Mouse (Mus musculus): ENCODE data around the gene Fadd.

Fadd gene

GRCm38 (mm10) chr7:144582284-144582980 is at the start of gene Fadd:
Gene Fadd (minus strand): TSS chr7:144582463.
- peak; percentile 92 for DNase-seq

- no peak for DNase-seq
Measured at GRCm38 (mm10) chr7:144630622-144631021, 48.4 kb upstream of the Fadd start.

DNA sequence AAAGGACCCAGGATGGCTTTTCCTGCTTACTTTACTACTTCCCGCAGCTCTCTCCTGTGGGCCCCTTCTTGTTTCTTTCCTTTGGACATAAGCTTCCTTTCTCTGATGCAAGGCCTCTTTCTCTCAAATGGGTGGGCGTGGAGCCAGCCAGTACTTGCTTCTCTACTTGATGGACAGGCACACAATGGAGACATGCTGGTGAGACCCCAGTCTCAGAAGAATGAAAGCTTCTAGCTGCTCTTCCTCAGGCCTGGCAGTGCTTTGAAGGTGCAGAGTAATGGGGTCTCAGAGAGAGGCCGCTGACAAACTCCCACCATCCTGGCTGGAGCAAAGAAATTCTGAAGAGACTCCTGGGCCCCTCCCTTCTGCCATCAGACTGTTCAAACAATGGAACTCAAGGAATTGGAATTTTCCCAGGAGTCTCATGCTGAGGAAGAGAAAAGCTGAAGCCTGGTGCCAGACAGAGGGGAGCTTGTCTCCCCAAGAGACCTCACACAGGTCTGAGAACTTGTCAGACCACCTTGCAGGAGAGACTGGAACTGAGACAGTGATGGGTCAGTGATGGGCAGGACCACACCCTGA is 46.2 kb upstream of the Fadd start:
- no peak for DNase-seq

DNA sequence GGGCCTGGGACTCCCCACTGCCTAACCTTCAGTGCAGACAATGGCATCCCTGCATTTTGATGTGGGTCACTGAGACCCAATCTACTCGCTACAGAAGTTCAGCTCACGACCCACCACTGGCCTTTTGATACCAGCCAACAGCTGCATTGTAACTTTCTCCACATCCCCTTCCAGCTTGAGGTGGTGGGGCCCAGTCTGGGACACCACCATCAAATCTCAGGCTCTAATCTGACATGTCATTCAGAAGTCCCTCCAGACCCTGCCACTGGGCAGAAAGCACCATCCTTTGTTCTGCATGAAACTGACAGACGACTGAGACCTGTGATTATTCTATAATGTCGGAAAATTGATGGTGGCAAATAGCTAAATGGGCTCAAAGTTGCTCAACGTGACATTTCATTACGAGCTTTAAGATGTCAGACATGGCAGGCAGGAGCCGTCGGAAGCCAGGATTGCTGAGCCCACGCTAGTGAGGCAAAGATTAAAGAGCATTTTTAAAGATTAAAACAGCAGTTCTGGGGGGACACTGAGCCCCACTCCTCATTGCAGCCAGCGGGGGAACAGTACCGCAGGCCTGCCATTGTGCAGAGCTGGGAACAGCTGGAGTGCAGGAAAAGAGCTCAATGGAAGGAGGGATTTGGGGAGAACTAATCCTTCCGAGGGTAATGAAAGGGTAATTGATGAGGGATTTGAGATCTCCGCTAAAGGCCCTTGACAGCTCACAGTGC is 45.5 kb upstream of the Fadd start:
- DNase-seq: no peak

DNA sequence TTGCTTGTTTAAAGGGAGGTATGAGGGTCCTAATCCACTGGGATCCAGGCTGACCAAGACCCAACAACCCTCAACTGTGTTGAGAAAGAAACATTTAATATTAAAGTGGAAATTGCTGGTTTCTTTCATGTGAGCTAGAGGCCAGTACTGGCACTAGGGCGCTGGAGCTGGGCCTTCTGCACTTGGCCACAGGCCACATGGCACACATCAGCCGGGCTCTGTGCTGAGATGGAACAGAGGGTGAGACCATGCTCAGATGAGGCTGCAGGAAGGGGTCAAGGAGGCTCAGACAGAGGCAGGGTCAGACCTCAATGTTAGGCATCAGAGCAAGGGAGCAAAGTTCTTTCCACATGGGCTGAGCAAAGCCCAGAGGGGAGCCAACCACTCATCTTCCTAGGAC is 43.8 kb upstream of the Fadd start:
- DNase-seq: no peak

- DNase-seq: no peak
Measured at GRCm38 (mm10) chr7:144620721-144621681, 38.7 kb upstream of the Fadd start.

DNA sequence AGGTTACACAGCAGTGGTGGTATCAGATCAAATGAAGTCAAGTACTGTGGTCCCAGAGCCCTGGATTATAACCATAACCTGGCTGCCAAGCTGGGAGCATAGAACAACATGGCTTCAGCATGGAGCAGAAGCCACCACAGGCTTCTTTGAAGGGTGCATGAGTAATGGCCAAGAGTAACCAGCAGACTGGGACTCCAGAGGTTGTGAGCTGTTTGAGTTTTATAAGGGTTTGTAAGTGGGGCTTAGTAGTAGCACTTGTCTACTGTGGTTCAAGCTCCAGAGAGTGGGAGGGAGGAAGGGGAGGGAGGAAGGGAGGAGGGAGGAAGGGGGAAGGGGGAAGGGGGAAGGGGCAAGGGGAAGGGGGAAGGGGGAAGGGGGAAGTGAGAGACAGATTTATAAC is 38.1 kb upstream of the Fadd start:
- no peak for DNase-seq

GRCm38 (mm10) chr7:144615343-144615742 is 33.1 kb upstream of the Fadd start:
- DNase-seq: no peak

DNA sequence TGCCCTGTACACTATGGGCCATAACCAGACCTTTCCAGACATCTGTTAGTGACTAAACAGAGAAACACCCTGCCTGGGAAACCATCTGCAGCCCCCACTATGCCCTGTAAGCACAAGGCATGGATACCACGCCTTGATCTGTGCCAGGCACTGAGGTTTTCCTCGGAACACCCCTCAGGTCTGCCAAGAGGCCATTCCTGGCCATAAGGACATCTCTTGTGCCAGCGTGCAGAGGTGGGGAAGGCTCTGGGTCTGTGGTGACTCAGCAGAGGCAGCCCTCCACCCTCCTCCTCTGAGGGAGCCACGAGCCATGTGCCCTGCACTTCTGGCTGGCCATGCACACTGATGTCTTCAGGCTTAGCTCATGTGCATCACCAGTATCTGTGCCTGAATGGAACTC is 30.6 kb upstream of the Fadd start:
- DNase-seq: no peak

DNA sequence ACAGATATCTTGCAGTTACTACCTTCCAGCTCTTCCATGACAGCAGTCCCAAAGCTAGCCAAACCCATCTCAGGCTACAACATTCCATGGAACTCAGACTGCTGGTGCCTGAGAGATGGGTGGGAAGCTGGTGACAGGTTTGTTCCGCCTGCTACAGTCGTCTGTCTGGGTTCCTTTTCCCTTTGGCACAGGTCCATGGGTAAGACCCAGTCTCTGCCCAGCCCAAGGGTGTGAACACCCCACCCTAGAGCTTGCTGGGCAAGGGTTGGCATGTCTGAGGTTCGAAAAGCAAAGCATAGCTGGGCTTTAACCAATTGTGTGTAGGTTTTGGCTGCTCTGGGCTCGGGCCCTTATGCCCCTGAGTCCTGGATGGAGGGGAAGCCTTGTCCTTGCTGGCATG is 30.1 kb upstream of the Fadd start:
- no peak for DNase-seq

DNA sequence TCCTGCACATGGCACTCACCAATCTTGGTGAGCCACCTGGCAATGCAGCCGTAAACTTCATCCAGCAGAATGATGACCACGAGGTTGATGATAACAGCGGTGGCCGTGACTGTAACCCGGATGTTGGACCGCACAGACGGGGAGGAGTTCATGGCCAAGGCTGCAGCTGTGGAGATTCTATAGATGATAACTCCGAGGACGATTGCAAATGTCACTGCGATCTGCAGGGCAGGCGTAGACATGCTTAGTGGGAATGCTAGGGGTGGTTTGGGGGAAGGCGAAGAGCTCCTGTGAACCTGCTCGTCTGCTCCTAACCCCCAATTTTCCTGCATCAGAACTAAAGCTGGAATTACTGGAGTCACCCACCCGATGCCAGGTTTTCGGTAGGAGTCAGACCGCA is 29.3 kb upstream of the Fadd start:
- no peak for DNase-seq

DNA sequence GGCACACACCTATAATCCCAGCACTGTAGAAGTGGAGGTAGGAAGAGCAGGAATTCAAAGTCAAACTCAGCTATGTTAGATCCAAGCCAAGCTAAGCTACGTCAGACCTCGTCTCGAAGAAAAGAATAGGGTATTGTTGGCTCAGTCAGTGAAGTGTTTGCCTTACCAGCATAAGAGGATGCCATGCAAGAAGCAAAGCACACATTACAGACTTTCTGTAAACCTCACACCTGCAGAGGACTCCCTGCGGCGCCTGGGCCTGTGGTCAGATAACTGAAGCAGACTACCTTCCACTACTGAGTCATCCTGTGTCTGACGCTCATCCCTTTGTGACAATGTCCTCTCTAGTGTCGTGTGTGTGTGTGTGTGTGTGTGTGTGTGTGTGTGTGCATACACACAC is 27.3 kb upstream of the Fadd start:
- DNase-seq: no peak

- DNase-seq: no peak
Measured at GRCm38 (mm10) chr7:144607862-144608261, 25.6 kb upstream of the Fadd start.

DNA sequence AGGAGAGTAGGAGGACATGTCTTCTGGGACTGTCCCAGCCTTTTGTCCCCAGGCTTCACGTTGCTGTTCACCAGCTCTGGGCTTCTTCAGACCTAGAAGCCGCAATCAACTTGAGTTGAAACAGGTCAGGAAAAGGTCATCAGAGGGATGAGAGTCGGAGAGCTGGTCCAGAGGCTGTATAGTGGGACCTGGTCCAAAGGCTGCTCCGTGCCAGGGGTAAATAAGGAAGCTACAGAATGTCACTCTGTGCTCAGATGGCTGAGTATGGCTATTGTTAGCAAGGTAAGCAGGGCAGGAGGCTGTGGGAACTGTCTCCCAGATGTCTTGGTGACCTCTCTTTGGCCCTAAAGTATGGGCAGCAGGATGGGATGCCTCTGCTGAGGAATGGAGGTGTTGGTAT is 22.5 kb upstream of the Fadd start:
- no peak for DNase-seq

DNA sequence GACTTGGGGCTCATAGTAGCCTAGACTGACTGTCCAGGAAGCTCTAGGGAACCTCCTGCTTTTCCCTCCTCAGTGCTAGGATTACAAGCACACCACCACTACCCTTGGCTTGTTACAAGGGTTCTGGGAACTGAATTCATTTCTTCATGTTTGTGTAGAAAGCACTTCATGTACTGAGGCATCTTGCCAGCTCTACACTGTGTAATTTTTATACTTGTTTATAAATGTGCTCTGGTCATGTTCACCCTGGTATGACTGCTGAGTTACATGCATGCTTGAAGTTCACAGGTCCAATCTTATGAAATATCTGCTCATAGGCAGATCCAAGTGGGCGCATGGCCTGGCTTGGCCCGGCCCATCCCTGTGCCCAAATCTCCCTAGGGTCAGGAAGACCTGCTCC is 22.0 kb upstream of the Fadd start:
- DNase-seq: no peak

DNA sequence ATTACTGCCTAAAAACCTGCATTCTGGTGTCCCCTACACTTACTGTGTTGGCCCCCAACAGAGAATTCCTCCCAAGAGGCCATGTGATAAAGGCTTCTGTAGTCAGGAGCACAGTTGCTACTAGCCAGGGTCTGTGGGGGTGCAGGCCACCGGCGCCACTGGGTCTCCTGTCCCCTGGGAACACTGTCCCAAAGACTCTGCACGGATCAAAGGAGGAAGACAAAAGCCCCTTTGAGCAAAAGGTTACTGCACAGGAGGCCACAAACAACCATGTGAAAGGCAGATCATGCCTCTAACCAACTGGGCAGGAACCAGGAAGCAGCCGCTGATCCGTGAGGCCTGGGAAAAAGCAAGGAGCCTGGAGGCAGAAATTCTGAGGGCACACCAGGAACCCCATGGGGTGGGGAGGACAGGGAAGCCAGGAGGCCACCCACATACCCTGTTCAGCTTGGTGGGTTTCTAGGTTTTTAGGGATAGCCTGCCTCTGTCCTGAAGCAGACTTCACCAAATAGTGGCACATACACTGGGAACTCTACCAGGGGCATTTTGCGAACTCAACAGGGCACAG is 18.2 kb upstream of the Fadd start:
- no peak for DNase-seq

GRCm38 (mm10) chr7:144589508-144589907 is 7.2 kb upstream of the Fadd start:
- DNase-seq: no peak

DNA sequence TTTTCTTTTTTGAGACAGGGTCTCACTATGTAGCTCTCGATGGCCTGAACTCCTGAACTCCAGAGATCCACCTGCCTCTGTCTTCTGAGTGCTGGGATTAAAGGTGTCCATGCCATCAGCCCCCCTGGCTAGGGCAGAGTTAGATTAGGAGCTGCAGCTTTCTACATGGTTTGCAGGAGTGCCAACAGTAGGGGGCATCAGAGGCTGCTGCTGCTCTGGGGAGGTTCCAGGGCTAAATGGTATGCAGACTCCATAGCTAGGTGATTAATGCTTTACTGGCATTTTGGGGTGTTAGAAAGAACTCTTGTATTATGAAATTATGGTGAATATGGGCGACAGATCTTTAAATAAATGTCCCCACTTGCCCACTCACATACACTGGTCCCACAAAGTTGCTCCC is 5.0 kb upstream of the Fadd start:
- no peak for DNase-seq

GRCm38 (mm10) chr7:144585648-144586047 is 3.4 kb upstream of the Fadd start:
- DNase-seq: peak; percentile 41

- peak; percentile 54 for DNase-seq
Measured at GRCm38 (mm10) chr7:144583619-144584018, 1.4 kb upstream of the Fadd start.

DNA sequence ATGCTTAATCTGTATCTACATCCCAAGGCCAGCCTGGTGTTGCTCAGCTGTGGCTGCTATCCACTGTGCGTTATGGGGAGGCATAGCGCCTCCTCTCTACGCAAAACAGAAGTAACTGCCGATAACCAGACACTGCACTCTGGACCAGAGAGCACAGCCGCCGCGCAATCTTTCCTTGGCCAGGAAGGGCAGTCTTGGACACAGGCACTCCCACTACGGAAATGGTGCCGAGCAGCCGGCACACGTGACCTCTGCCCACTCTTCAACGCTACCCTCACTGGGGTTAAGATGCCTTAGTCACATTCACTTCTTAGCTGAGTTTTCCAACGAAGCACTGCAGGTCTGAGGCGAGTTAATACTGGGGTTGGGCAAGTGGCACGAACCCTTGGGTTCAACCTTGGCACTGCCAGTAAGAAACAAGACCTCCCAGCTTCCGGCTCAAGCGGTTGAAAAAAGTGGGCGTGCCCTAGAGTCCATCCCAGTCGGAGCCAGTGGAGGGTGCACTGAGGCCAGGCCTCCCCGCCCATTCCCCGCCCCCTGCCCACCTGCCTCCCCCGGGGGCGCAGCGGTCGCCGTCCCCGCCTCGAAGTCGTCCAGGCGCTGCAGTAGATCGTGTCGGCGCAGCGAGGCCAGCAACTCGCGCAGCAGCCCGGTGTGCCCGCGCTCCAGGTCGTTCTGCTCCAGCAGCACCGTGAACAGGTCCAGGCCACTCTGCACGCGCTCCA is 542 bp downstream of the Fadd start:
- peak; percentile 73 for DNase-seq

DNA sequence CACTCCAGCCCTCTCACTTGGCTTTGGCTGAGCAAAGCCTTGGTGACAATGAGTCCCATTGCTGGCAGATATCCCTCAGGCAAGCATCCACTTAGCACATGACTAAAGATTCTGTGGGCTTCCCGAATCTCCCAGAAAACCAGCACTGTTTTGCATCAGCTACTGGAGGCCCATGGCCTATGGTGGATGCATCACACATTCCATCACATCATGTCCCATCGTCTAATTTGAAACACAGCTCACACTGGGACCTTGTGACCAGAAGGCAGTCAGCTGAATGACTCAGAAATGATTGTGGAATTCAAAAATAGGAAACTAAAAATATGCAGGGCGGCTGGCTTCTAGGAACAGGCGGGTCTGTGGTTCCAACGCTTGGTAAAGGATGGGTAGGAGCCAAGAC is 4.4 kb downstream of the Fadd start:
- no peak for DNase-seq
